8 mouse cellular contexts compared by ENCODE assay signal in genomic region chr9:26805935-26806666, GRCm38 (mm10). TPM values are rescaled to one million over a fixed set of nuclear protein-coding genes. Genes with fewer than 3 reads are reported as not detected.
DNase-seq lines count a peak whose midpoint lies in the region; ATAC-seq and TF ChIP-seq lines count a peak whose summit lies in the region.

Gene Glb1l2, minus strand, starts transcription at chr9:26806468.

- WGBS in forebrain, embryonic 16.5 days = under 1% methylated on average over 33 of the region's 33 CpGs
- 2% methylated on average over 33 of the region's 33 CpGs for WGBS in liver, embryonic 13.5 days (ENCODE audit: insufficient replicate concordance)
- WGBS in neural tube, embryonic 11.5 days = 1% methylated on average over 33 of the region's 33 CpGs

- no peaks in the 10 kb centered on the region for H3K9me3 ChIP-seq in ES-E14 (ENCODE audit: control insufficient read depth, insufficient read depth, low read depth, low read length)
- H3K9me3 ChIP-seq in forebrain, embryonic 16.5 days (ENCODE audit: control insufficient read depth, low read length) = no peaks in the 10 kb centered on the region
- H3K9me3 ChIP-seq in liver, embryonic 13.5 days (replicated peaks) = no peaks in the 10 kb centered on the region
- H3K9me3 ChIP-seq in neural tube, embryonic 11.5 days (ENCODE audit: control insufficient read depth, low read length) = no peaks in the 10 kb centered on the region

- H3K27me3 ChIP-seq in forebrain, embryonic 16.5 days (replicated peaks; ENCODE audit: control insufficient read depth, insufficient read depth, low read length) = no peaks in the 10 kb centered on the region
- H3K27me3 ChIP-seq in liver, embryonic 13.5 days = no peaks in the 10 kb centered on the region
- H3K27me3 ChIP-seq in neural tube, embryonic 11.5 days (ENCODE audit: control insufficient read depth, insufficient read depth, low read length) = no peaks in the 10 kb centered on the region
- H3K27me3 ChIP-seq in testis, adult 2 months (ENCODE audit: control insufficient read depth, insufficient read depth, low read length) = no peaks in the 10 kb centered on the region

- peak; percentile 15; the same call in 1 of the 2 replicates for TF ChIP-seq CTCF in testis, adult 2 months (IDR thresholded peaks at IDR 0.05; ENCODE audit: control insufficient read depth, insufficient read depth, insufficient replicate concordance, low read depth, low read length)

- peak within 1 kb of the TSS; percentile 66 for H3K4me2 ChIP-seq in forebrain, embryonic 16.5 days (ENCODE audit: low read length)
- H3K4me2 ChIP-seq in liver, embryonic 13.5 days = peak within 1 kb of the TSS; percentile 61
- peak within 1 kb of the TSS; percentile 79 for H3K4me2 ChIP-seq in neural tube, embryonic 11.5 days (ENCODE audit: low read depth)

- no peak for TF ChIP-seq POLR2A in testis, adult 2 months (IDR thresholded peaks at IDR 0.05; ENCODE audit: control insufficient read depth, low read depth, low read length)

- DNase-seq in ES-E14 (ENCODE audit: low read depth, low spot score) = peak; percentile 97
- peak; percentile 42 for DNase-seq in cerebellum, adult 8-10 months
- peak; percentile 87 to 88 for DNase-seq in heart, postnatal 10 days
- peak; percentile 98 for DNase-seq in kidney, postnatal 36 days
- DNase-seq in liver, embryonic 13.5 days = peak; percentile 69
- DNase-seq in neural tube, embryonic 11.5 days (ENCODE audit: low spot score) = peak; percentile 97

- peak within 1 kb of the TSS; percentile 56 to 84 for H3K4me3 ChIP-seq in ES-E14 (ENCODE audit: insufficient read depth in 1 of 2, low read depth in 1 of 2, low read length in 2 of 2, poor library complexity in 1 of 2, severe bottlenecking in 1 of 2)
- peak within 1 kb of the TSS; percentile 49 for H3K4me3 ChIP-seq in forebrain, embryonic 16.5 days (replicated peaks; ENCODE audit: low read length)
- H3K4me3 ChIP-seq in liver, embryonic 13.5 days (replicated peaks) = peak within 1 kb of the TSS; percentile 34
- peak within 1 kb of the TSS; percentile 43 for H3K4me3 ChIP-seq in neural tube, embryonic 11.5 days (ENCODE audit: low read depth, low read length)
- peak within 1 kb of the TSS; percentile 81 for H3K4me3 ChIP-seq in testis, adult 2 months (ENCODE audit: control insufficient read depth, low read depth, low read length)

- H3K27ac ChIP-seq in ES-E14 (ENCODE audit: insufficient read depth, low read depth, low read length, poor library complexity, severe bottlenecking) = no peak within 1 kb of the TSS
- H3K27ac ChIP-seq in forebrain, embryonic 16.5 days (ENCODE audit: low read length) = no peak within 1 kb of the TSS
- H3K27ac ChIP-seq in liver, embryonic 13.5 days = no peak within 1 kb of the TSS
- no peak within 1 kb of the TSS for H3K27ac ChIP-seq in neural tube, embryonic 11.5 days (ENCODE audit: low read depth, low read length)
- peak within 1 kb of the TSS; percentile 14; the same call in 1 of the 2 replicates for H3K27ac ChIP-seq in testis, adult 2 months (ENCODE audit: control insufficient read depth, insufficient read depth, low read depth, low read length)

- no peaks in the 10 kb centered on the region for H3K36me3 ChIP-seq in ES-E14 (ENCODE audit: control insufficient read depth, insufficient read depth, low read length, poor library complexity, severe bottlenecking)
- no peaks in the 10 kb centered on the region for H3K36me3 ChIP-seq in forebrain, embryonic 16.5 days (ENCODE audit: control insufficient read depth, insufficient read depth)
- no peaks in the 10 kb centered on the region for H3K36me3 ChIP-seq in liver, embryonic 13.5 days
- no peaks in the 10 kb centered on the region for H3K36me3 ChIP-seq in neural tube, embryonic 11.5 days (ENCODE audit: control insufficient read depth, insufficient read depth, low read length)
- no peaks in the 10 kb centered on the region for H3K36me3 ChIP-seq in testis, adult 2 months (ENCODE audit: control insufficient read depth, insufficient read depth, low read length)

- no peaks in the 10 kb centered on the region for H3K4me1 ChIP-seq in ES-E14 (ENCODE audit: control insufficient read depth in 2 of 2, insufficient read depth in 2 of 2, low read length in 2 of 2, poor library complexity in 1 of 2)
- peaks cover 5% of the 10 kb centered on the region; the same call in 1 of the 2 replicates for H3K4me1 ChIP-seq in forebrain, embryonic 16.5 days (replicated peaks; ENCODE audit: control insufficient read depth, insufficient read depth, low read length)
- peaks cover 7% of the 10 kb centered on the region; the same call in 1 of the 2 replicates for H3K4me1 ChIP-seq in liver, embryonic 13.5 days (replicated peaks)
- no peaks in the 10 kb centered on the region for H3K4me1 ChIP-seq in neural tube, embryonic 11.5 days (ENCODE audit: control insufficient read depth, insufficient read depth, low read length)
- H3K4me1 ChIP-seq in testis, adult 2 months (ENCODE audit: control insufficient read depth, insufficient read depth, low read length) = peaks cover 4% of the 10 kb centered on the region

- peak within 1 kb of the TSS; percentile 55 for H3K9ac ChIP-seq in ES-E14 (ENCODE audit: insufficient read depth, low read depth, low read length, poor library complexity, severe bottlenecking)
- H3K9ac ChIP-seq in forebrain, embryonic 16.5 days (replicated peaks; ENCODE audit: low read depth, low read length) = peak within 1 kb of the TSS; percentile 44
- no peak within 1 kb of the TSS for H3K9ac ChIP-seq in liver, embryonic 13.5 days
- peak within 1 kb of the TSS; percentile 61 for H3K9ac ChIP-seq in neural tube, embryonic 11.5 days (ENCODE audit: low read length)

- in situ Hi-C loops in ES-E14 (cut with MboI; ENCODE audit: low sequenced_read_pairs in 2 of 2, unreplicated experiment in 2 of 2) = no loop called here

- intact Hi-C loops in heart, postnatal 10 days (cut with DNase I) = no loop called here

- peak; percentile 100 for ATAC-seq in forebrain, embryonic 16.5 days
- peak; percentile 100 for ATAC-seq in liver, embryonic 13.5 days (ENCODE audit: low read depth)
- peak; percentile 100 for ATAC-seq in neural tube, embryonic 11.5 days (ENCODE audit: insufficient read depth, low FRiP score, low TSS enrichment)

TF ChIP-seq in ES-E14, 5 proteins besides CTCF, POLR2A, EP300 and RAD21:
- no peak for TF ChIP-seq HCFC1 (IDR thresholded peaks at IDR 0.05; ENCODE audit: borderline replicate concordance, insufficient read depth, low read length)
- no peak for TF ChIP-seq CHD2 (IDR thresholded peaks at IDR 0.05; ENCODE audit: low read depth, low read length)
- TF ChIP-seq MAFK (IDR thresholded peaks at IDR 0.05; ENCODE audit: insufficient read depth, low read depth, low read length) = no peak
- TF ChIP-seq ZC3H11A (IDR thresholded peaks at IDR 0.05; ENCODE audit: borderline replicate concordance, low read depth, low read length) = no peak
- TF ChIP-seq ZNF384 (IDR thresholded peaks at IDR 0.05; ENCODE audit: low read depth, low read length) = no peak
TF ChIP-seq in ES-E14: peak in this region for 0.

RNA-seq across cellular contexts. Expression of gene Glb1l2, which starts in this region (rescaled TPM):
- 2.6 and 4.2 TPM in 2 replicates for total RNA-seq in ES-E14 (2012; rRNA removed)
- 1.5 and 2.2 TPM in 2 replicates for polyA plus RNA-seq in forebrain, embryonic 16.5 days (2015; fragmentation: Nextera tagmentation; extraction: Ambion mirVana)
- total RNA-seq in heart, postnatal 10 days (2021) = 1 to 10 TPM in 1 of 2 experiments, under 1 TPM in 1; 0.67 to 1.9 TPM
- polyA plus RNA-seq in liver, embryonic 13.5 days (2015; fragmentation: Nextera tagmentation; extraction: Ambion mirVana) = 0.06 and 0.10 TPM in 2 replicates
- 3.1 and 3.8 TPM in 2 replicates for polyA plus RNA-seq in neural tube, embryonic 11.5 days (2014; fragmentation: Nextera tagmentation; extraction: Ambion mirVana)
- 7.3 and 20.5 TPM in 2 replicates for polyA plus RNA-seq in testis, adult 2 months (2012; rRNA removed)

Comparison
In these comparisons a context has a peak if more than half of its experiments do, and no peak if none do; other contexts are left out.
1. Peak in DNase-seq, ATAC-seq, H3K4me3 ChIP-seq and H3K4me2 ChIP-seq in liver, embryonic 13.5 days; RNA of the gene not detected or under 1 TPM.
2. DNase-seq: peak in every context shown above with its lines; median percentile 98 in kidney, postnatal 36 days; 97 in ES-E14; 97 in neural tube, embryonic 11.5 days; 88 in heart, postnatal 10 days; 69 in liver, embryonic 13.5 days; 42 in cerebellum, adult 8-10 months.